Mouse (Mus musculus) hindlimb bud, embryonic 11.5 days (tissue): ENCODE data around the gene Hist1h2bm.

Source experiments
- DNase-seq: peaks from one replicate; pipeline ENCODE4 v3.0.0-alpha.2; 2012; ENCODE audit warnings: low read depth, low spot score; ENCODE audit errors: extremely low spot score

Hist1h2bm gene

GRCm38 (mm10) chr13:21727948-21728572, 6.2 kb downstream of the Hist1h2bm start:
- DNase-seq = no peak

DNA sequence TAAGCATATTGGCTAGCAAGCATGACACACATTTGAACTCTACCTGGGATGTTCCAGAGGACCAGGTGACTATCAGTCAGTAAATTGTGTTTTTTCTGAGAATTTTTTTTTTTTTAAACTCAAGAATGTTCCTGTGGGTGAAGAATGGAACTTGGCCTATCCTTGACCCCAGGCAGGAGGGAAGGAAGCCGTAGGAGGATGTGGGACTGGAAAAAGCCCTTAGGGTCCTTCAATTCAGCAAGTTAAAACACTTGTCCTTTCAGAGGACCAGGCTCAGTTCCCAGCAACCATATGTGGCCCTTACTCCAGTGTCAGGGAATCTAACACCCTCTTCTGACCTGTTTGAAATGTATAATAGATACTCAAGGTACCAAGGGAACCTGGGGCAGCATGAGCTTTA, 7.7 kb downstream of the Hist1h2bm start:
- no peak for DNase-seq

DNA sequence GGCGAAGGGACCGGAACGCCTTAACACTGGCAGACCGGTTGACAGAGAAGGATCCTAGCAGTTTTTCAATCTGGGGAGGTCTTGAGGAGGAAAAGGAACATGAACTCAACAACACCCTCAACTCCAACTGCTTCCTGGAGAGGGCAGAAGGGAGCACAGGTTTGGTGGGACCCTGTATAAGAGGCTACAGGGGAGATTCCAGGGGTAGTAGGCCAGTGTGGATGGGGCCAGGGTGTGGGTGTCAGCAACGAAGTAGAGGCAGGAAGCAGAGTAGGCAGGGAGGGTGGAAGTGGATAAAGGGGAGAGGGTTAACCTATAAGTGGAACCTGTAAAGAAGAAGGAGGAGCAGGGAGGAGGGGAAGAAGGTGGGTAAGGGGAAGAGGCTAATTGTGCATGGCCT, 11.6 kb downstream of the Hist1h2bm start:
- no peak for DNase-seq

DNA sequence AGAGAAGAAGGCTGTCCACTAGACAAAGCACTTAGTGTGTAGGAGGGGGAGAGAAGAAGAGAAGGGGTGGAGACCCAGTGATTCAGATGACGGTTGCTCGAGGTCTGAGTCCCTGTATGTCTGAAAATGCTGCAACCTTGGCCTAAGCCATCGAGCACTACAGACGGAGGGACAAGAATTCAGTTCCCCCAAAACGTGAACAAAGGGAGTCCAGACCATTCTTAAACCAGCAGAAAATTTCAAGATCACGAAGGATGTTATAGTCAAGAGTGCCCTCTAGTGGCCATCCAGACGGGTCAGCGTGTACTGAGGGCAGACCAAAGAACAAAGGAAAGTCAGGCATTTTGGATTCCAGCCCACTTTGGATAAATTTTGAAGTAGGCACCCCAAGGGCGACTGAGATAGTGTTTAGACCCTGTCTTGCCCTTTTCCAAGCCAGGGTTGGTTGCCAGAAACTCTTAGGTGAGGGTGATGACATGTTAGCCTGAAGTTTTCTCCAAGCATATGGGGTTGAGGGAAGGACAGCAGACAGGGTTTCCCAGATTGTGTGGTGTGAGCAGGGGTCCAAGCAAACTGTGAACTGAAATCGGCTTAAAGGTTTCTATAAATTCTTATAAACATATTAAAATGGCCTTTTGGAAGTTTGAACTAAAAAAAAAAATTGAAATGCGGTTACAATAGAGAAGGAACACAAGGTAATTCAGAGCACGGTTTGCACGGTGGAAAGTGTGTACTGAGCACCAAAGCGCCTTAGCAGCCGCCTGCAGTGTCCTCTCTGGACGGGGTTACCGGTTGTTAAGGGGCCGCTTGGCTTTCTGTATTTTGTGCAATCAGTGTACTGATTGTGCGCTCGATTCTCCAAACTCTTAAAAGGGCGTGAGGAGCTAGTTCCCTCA, 12.4 kb downstream of the Hist1h2bm start:
- DNase-seq = peak; percentile 98

DNA sequence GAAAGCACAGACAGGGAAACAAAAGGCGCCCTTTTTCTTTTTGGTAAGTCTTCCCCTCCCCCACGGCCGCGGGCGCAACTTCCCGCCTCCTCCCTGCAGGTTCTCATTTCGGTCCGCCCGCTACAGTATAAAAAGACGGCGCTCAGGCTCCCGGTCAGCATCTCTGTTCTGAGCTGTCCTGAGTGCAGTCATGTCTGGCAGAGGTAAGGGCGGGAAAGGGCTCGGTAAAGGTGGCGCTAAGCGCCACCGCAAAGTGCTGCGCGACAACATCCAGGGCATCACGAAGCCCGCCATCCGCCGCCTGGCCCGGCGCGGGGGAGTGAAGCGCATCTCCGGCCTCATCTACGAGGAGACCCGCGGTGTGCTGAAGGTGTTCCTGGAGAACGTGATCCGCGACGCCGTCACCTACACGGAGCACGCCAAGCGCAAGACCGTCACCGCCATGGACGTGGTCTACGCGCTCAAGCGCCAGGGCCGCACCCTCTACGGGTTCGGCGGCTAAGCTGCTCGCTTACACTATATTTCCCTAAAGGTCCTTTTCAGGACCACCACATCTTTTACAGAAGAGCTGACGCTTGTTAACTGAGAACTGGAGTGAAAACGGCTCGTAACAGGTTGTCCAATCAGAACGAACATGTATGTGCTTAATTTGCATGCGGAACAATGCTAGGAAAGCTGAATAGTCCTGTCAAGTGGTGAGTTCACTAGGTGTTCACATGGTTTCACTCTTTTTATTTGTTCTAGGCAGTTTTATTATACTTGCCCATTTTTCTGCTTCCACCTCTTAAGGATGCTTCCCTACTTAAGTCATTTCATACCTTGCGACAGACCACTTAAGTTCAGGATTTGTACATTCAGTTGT, 13.3 kb downstream of the Hist1h2bm start, which contains the start of gene Hist1h4j:
Gene Hist1h4j (plus strand): TSS at position 159 of the 862 bp plus-strand sequence.
- peak; percentile 92 for DNase-seq

DNA sequence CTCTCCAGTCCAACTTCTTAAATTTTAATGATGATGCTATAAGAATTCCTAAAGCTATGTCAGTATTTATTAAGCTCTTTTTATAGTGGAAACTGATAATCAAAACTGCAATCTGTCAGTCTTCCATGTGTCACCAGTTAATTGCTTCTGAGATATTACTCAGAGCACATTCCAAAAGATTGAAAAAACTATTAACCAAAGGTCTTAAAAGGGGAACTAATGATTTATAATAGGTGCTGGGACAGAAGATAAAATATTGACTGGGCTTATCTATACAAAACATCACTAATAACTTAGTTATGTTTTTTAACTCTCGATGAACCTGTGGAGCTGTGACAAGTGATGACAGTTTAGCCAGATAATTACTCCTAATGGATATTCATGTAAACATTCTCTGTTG, 23.2 kb downstream of the Hist1h2bm start:
- DNase-seq = no peak

GRCm38 (mm10) chr13:21749387-21750158, 27.7 kb downstream of the Hist1h2bm start:
- peak; percentile 69 for DNase-seq

- DNase-seq = peak; percentile 64
These were observed 28.5 kb downstream of the Hist1h2bm start, which contains the start of gene Hist1h4k for GRCm38 (mm10) chr13:21750159-21751017. Gene Hist1h4k (minus strand): TSS chr13:21750505.

- DNase-seq = no peak
These were observed 29.6 kb downstream of the Hist1h2bm start for GRCm38 (mm10) chr13:21751417-21751816.

DNA sequence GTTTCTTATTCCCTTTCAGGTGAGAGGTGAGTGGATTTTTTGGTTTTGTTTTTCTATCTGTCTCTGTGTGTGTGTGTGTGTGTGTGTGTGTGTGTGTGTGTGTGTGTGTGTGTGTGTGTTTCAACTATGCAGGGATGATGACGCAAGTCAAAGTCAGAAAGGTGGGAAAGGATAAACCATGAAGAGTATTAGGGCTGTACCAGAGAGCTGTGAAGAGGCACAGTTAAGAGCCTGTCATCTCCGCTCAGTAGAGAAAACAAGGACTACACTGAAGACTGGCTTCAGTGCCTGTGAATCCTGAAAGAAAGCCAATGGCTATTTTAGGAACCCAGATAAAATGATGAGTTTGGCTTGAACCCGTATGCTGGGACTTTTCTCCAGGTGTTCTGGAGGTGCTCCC, 30.0 kb downstream of the Hist1h2bm start:
- no peak for DNase-seq

DNA sequence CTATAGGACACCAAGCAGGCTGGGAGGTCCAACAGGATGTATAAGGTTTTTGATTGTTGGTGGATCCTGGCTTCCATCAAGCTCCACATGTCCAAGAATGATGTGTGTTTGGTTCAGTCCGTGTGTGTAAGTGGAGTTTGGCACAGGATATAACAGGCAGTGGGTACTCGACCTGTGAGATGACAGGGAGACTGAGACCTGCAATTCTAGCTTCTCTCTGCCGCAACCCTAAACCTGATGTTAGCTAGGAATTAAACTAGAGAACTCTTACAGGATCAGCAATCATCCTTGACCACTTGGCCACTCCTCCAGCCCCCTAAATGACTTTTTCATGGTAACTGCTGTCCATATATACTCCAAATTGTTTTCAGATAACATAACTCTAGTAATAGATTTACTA, 30.5 kb downstream of the Hist1h2bm start:
- DNase-seq = no peak

- DNase-seq = peak; percentile 58
These were observed 31.2 kb downstream of the Hist1h2bm start for GRCm38 (mm10) chr13:21753051-21753523.

DNA sequence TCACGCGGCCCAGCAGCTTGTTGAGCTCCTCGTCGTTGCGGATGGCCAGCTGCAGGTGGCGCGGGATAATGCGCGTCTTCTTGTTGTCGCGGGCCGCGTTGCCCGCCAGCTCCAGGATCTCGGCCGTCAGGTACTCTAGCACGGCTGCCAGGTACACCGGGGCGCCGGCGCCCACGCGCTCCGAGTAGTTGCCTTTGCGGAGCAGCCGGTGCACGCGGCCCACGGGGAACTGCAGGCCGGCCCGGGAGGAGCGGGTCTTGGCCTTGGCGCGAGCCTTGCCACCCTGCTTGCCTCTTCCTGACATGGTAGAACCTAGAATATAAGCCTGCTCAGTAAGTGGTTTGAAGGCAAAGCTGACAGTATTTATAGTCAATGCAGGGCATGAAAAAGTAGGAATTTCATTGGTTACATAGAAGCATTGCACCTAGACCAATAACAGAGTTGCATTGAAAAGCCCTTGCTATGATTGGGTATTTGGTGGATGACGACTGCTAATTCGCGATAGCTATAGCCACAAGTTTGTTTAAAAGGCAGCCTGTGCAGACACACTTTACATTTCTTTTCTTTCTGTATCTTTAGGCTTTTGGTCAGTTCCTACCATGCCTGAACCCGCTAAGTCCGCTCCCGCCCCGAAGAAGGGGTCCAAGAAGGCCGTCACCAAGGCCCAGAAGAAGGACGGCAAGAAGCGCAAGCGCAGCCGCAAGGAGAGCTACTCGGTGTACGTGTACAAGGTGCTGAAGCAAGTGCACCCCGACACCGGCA, 31.9 kb downstream of the Hist1h2bm start, which contains the start of the genes Hist1h2ak and Hist1h2bn:
Gene Hist1h2ak (minus strand): TSS at position 304 of the 762 bp plus-strand sequence.
Gene Hist1h2bn (plus strand): TSS at position 600 of the 762 bp plus-strand sequence.
- peak; percentile 96 for DNase-seq

DNA sequence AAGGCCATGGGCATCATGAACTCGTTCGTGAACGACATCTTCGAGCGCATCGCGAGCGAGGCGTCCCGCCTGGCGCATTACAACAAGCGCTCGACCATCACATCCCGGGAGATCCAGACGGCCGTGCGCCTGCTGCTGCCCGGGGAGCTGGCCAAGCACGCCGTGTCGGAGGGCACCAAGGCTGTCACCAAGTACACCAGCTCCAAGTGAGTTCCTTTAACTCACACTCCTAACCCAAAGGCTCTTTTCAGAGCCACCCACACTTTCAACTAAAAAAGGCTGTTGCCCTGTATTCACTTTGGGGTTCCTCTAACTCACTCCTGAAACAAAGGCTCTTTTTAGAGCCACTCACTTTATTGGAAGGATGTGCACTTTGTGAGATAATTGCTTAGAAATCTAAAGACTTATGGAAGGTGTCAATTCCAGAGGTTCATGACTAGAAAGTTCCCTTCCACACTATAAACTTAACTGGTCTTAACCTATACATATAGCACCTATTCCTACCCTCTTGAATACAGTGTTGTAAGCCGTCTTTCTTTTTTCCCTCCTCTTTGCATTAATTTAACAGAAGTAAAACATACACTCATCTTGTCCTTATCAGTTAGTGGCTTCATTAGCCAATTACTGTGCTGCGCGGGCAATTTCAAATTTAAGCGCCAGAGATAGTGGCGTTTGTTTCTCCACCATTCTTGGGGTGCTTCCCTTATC, 32.6 kb downstream of the Hist1h2bm start:
- DNase-seq = peak; percentile 62

- DNase-seq = no peak
These were observed 33.9 kb downstream of the Hist1h2bm start for GRCm38 (mm10) chr13:21755707-21756106.
